Mouse (Mus musculus) gastrocnemius, postnatal 25 days (tissue): Measurements from ENCODE around the gene Ttc36. TPM values are rescaled to one million over a fixed set of nuclear protein-coding genes. Genes with fewer than 3 reads are reported as not detected.
"Not testable (repeated sequence)": the region's sequence is repeated elsewhere in the genome, so short reads cannot be mapped to it uniquely, and the experiment has no call there.

Experiments used
- DNase-seq: peaks from one replicate; pipeline ENCODE4 v3.0.0; 2022
- total RNA-seq, 2 experiments: library from RNA; stranded (reverse); gene quantifications; 1 replicate in 1 of 2; 2 replicates in 1 of 2; pipeline ENCODE4 v1.2.3; 2021

Gene Ttc36
- total RNA-seq, 2 experiments from 2014 or later = 0.32 to 0.90 TPM

DNA sequence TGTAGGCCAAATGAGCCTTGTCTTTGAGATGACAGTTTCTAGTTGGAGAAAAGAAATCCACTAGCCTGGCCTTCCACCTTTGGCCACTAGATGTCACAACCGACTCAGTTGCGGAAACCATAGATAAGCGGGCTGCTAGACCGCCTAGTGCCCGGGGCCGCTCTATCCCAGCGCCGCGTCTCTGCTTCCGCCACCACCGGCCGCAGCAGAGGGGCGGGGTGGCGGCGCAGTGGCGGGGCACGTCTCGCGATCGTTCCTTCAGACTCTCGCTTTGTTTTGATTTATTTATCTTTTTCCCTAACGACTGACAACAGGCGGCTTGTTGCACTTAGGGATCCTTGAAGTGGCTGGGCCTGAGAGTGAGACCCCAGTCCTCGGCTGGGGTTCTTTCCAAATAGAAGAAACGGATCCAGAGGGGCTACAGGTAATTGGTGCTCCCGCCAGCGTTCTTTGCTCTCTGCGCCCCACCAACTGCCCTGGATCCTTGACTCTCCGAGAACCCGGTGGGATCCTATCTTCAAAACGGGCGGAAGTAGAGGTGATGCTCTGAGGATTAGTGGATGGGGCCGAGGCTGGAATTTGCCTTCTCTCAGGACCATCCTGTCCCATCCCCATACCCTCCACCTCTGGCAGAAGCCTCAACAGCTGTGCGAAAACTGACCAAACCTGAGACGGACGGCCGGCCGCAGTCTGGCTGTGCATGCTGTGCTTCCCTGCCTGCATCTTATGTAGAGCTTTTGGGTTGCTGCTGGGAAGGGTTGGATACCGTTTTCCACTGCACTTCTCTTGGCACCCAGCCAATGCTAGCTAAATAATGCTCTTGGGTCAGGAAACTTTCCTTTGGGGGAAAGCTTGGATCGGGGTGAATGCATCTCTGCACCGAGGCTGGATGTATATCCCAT lies 29.9 kb downstream of the Ttc36 start:
- DNase-seq = peak; percentile 92

- no peak for DNase-seq
Measured at GRCm38 (mm10) chr9:44772392-44772749, 30.5 kb downstream of the Ttc36 start.

GRCm38 (mm10) chr9:44771376-44771775 lies 31.5 kb downstream of the Ttc36 start:
- no peak for DNase-seq

DNA sequence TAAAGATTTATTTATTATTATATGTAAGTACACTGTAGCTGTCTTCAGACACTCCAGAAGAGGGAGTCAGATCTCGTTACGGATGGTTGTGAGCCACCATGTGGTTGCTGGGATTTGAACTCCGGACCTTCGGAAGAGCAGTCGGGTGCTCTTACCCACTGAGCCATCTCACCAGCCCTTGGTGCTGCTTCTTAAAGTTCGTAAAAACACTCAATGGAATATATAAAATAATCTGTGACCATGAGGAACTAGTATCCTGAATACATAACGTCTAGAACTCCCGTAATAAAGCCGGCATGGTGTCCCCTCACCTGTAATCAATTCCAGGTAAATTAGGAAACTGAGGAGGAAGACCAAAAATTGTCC lies 34.9 kb downstream of the Ttc36 start:
- not testable (repeated sequence) for DNase-seq

DNA sequence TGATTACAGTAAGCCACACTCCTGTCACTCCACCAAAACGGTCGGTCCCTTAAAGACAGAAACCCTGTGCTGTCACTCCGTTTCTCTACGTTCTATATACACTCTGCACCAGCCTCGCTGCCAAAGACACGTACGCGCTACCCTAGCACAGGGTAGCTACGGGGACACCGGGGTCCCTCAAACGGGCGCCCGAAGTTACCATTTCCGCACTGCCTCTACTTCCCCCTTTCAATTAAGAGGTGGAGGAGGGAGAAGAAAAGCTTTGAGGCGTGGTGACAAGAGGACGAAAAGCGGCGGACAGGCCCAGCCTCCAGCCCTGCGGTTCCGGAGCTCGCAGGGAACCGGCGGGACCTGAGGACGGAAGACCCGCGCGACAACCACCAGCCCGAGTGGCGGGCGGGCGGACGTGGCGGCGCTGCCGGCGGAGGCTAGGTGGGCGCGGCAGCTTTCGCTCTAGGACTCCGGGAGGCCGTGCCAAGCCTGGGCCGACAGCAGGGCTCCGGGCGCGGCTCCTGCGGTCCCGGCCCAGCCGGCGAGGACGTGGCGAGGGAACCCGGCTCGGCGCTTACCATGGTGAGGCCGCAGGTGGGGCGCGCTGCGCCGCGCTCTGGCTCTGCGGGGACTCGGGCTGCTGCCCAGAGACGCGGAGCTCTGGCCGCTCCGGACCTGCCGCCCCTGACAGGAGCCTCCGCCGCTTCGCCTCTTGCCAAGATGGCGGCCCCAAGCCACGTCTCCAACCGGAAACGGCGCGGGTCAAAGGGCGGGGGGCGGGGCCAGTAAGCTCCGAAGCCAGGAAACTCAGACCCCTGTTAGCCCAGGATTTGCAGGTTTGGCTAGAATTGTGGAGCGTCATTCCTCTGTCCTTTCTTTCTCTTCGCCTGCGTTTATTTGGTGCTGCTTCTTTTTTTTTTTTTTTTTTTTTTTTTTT lies 35.5 kb downstream of the Ttc36 start, which contains the start of the genes Arcn1 and Ift46:
Arcn1 (minus strand) TSS at position 745 of the 928 bp plus-strand sequence.
Ift46 (plus strand) TSS at position 808 of the 928 bp plus-strand sequence.
- peak; percentile 85 for DNase-seq

DNA sequence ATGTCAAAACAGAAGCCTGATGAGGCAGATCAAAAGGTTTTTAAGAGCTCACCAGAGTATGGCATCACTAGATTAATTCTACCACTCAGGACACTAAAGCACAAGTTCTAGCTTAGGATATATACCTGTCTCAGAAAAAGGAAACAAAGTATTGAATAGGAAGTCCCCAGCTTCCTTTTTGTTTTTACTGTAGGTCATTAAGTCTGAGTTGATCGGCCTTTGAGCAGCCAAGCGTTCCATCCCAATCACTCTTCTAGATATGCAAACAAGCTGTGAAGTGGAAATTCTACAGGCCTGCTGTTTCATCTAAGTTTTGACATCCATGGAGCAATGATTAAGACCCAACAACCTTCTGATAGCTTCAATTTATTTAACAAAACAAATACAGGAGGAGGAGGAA lies 42.0 kb downstream of the Ttc36 start:
- no peak for DNase-seq

Other genes with a start within 250 kb of the Ttc36 start
- gene Cxcr5, start 241.2 kb downstream of the Ttc36 start, total RNA-seq = not detected
- gene Ddx6, start 198.2 kb downstream of the Ttc36 start, total RNA-seq = 10 to 100 TPM; 55.1 to 59.4 TPM
- not detected for gene Treh, start 129.8 kb downstream of the Ttc36 start, total RNA-seq
- gene Phldb1, start 67.9 kb downstream of the Ttc36 start, total RNA-seq = 10 to 100 TPM; 38.0 to 40.5 TPM
- 10 to 100 TPM; 62.7 to 68.1 TPM for gene Arcn1, start 35.2 kb downstream of the Ttc36 start, total RNA-seq
- 10 to 100 TPM; 16.7 to 24.0 TPM for gene Ift46, start 35.2 kb downstream of the Ttc36 start, total RNA-seq
- gene Tmem25, start 3.8 kb downstream of the Ttc36 start, total RNA-seq = 1 to 10 TPM; 7.9 to 9.0 TPM
- 10 to 100 TPM; 10.0 to 15.3 TPM for gene Kmt2a, start 78.2 kb upstream of the Ttc36 start, total RNA-seq
- 100 to 1,000 TPM; 769 to 791 TPM for gene Atp5l, start 117.7 kb upstream of the Ttc36 start, total RNA-seq
- gene Ube4a, start 162.5 kb upstream of the Ttc36 start, total RNA-seq = 10 to 100 TPM; 32.9 to 35.5 TPM
- gene Cd3g, start 177.4 kb upstream of the Ttc36 start, total RNA-seq = under 1 TPM in 1 of 2 experiments, not detected in 1; 0.54 TPM
- gene Cd3d, start 178.7 kb upstream of the Ttc36 start, total RNA-seq = not detected
- gene Cd3e, start 206.6 kb upstream of the Ttc36 start, total RNA-seq = under 1 TPM in 1 of 2 experiments, not detected in 1; 0.43 TPM
- gene Mpzl2, start 236.7 kb upstream of the Ttc36 start, total RNA-seq = under 1 TPM; 0.19 to 0.41 TPM